Mouse (Mus musculus) bone marrow, adult 2 months (tissue): ENCODE measurements around the gene Gprasp1. TPM values are rescaled to one million over a fixed set of nuclear protein-coding genes. Genes with fewer than 3 reads are reported as not detected.
"Not testable (repeated sequence)": the region's sequence is repeated elsewhere in the genome, so short reads cannot be mapped to it uniquely, and the experiment has no call there.

ENCODE experiments used
- H3K27ac ChIP-seq: fragments of 200-500 bp; 2 replicates; pipeline ENCODE4 v1.5.1; 2012; ENCODE audit warnings: low read depth, mild to moderate bottlenecking, control low read depth, inconsistent platforms, low read length; ENCODE audit not compliant: control insufficient read depth, poor library complexity, insufficient read depth
- H3K4me1 ChIP-seq: fragments of 200-500 bp; 2 replicates; pipeline ENCODE4 v1.6.1; 2011; ENCODE audit warnings: low read length; ENCODE audit not compliant: control insufficient read depth, insufficient read depth
- H3K4me3 ChIP-seq: fragments of 200-500 bp; replicated peaks from 2 replicates; pipeline ENCODE3; 2011; ENCODE audit warnings: mild to moderate bottlenecking, low read depth, low read length, control low read depth; ENCODE audit not compliant: control insufficient read depth
- CTCF ChIP-seq: fragments of 200-500 bp; IDR thresholded peaks from 2 replicates; pipeline ENCODE4 v1.5.1; 2011; ENCODE audit warnings: low read length, control low read depth; ENCODE audit not compliant: control insufficient read depth, insufficient read depth
- POLR2A ChIP-seq: fragments of 200-500 bp; IDR thresholded peaks from 2 replicates; pipeline ENCODE4 v1.6.1; 2011; ENCODE audit warnings: low read depth, mild to moderate bottlenecking, control low read depth, low read length, borderline replicate concordance; ENCODE audit not compliant: control insufficient read depth
- WGBS: fragments of 180-500 bp; shearing (Covaris S2); methylation state at CpG from one replicate; pipeline ENCODE4 v1.1.7; 2018; 5-methylcytosine and 5-hydroxymethylcytosine counted together
- polyA plus RNA-seq: library from polyadenylated mRNA; stranded (reverse); fragments of >200 nt; gene quantifications from 2 replicates; pipeline ENCODE4 v1.2.4, GENCODE M21; 2011; ENCODE audit warnings: low replicate concordance; ENCODE audit not compliant: missing spikeins, insufficient read depth, insufficient read length

The Gprasp1 gene
- polyA plus RNA-seq, 1 experiment = 12.5 TPM

GRCm38 (mm10) chrX:135804149-135804548, 61.6 kb downstream of the Gprasp1 start:
- TF ChIP-seq POLR2A = no peak
- TF ChIP-seq CTCF = no peak
- 88% methylated on average over 3 of the region's 3 CpGs for WGBS
- Histone ChIP-seq H3K27ac (no peak overlapping the region), H3K4me3 (no peak overlapping the region), H3K4me1 (no peaks in the 10 kb centered on the region)

GRCm38 (mm10) chrX:135805780-135806179, 63.2 kb downstream of the Gprasp1 start:
- WGBS = 5% methylated on average over 1 of the region's 1 CpGs
- Histone ChIP-seq H3K4me1 (no peaks in the 10 kb centered on the region), H3K4me3 (no peak overlapping the region), H3K27ac (no peak overlapping the region)
- TF ChIP-seq CTCF (no peak), POLR2A (no peak)

GRCm38 (mm10) chrX:135835896-135836295, 93.4 kb downstream of the Gprasp1 start:
- H3K27ac ChIP-seq, H3K4me3 ChIP-seq, H3K4me1 ChIP-seq: not testable (repeated sequence)
- WGBS = 43% methylated on average over 1 of the region's 1 CpGs

- TF ChIP-seq POLR2A = no peak
- TF ChIP-seq CTCF = no peak
- WGBS = 62% methylated on average over 2 of the region's 2 CpGs
- H3K27ac ChIP-seq = no peak overlapping the region
- H3K4me1 ChIP-seq = no peaks in the 10 kb centered on the region
- no peak overlapping the region for H3K4me3 ChIP-seq
Observed at GRCm38 (mm10) chrX:135837896-135838295, 95.4 kb downstream of the Gprasp1 start.

- H3K4me1 ChIP-seq, H3K4me3 ChIP-seq, H3K27ac ChIP-seq: not testable (repeated sequence)
- 10% methylated on average over 28 of the region's 32 CpGs for WGBS
Observed at GRCm38 (mm10) chrX:135838521-135839360, 96.2 kb downstream of the Gprasp1 start, which contains the start of gene Gprasp2. TSS of gene Gprasp2 (plus strand) at chrX:135839034.

GRCm38 (mm10) chrX:135839397-135840391, 97.2 kb downstream of the Gprasp1 start:
- 7% methylated on average over 17 of the region's 17 CpGs for WGBS
- not testable (repeated sequence) for H3K27ac ChIP-seq, H3K4me3 ChIP-seq, H3K4me1 ChIP-seq

Other genes starting within 250 kb of the Gprasp1 start
- gene AV320801, start 248.1 kb upstream of the Gprasp1 start, polyA plus RNA-seq = not detected in 2 replicates
- gene Nxf7, start 144.0 kb upstream of the Gprasp1 start, polyA plus RNA-seq = not detected in 2 replicates
- not detected in 2 replicates for gene Prame, start 115.0 kb upstream of the Gprasp1 start, polyA plus RNA-seq
- gene Tcp11x2, start 48.9 kb upstream of the Gprasp1 start, polyA plus RNA-seq = not detected in 2 replicates
- not detected in 2 replicates for gene Tmsb15a, start 17.5 kb upstream of the Gprasp1 start, polyA plus RNA-seq
- gene Armcx5, start within 50 bp of the Gprasp1 start, polyA plus RNA-seq = 4.5 and 4.8 TPM in 2 replicates
- gene Bhlhb9, start 54.9 kb downstream of the Gprasp1 start, polyA plus RNA-seq = 2.1 and 3.2 TPM in 2 replicates
- gene Gprasp2, start 96.3 kb downstream of the Gprasp1 start, polyA plus RNA-seq = 2.6 TPM in 1 of 2 replicates, not detected in the other